Mouse (Mus musculus) olfactory bulb, adult 2 months (tissue): ENCODE data around the gene Rab12.

Experiments used
- CTCF ChIP-seq: fragments of 200-500 bp; IDR thresholded peaks from 2 replicates; pipeline ENCODE4 v1.5.1; 2012; ENCODE audit warnings: low read depth, mild to moderate bottlenecking, low read length, moderate library complexity; ENCODE audit not compliant: insufficient read depth
- POLR2A ChIP-seq: fragments of 200-500 bp; IDR thresholded peaks from 2 replicates; pipeline ENCODE4 v1.6.1; 2012; ENCODE audit warnings: mild to moderate bottlenecking, low read depth, low read length, moderate library complexity; ENCODE audit not compliant: insufficient read depth

DNA sequence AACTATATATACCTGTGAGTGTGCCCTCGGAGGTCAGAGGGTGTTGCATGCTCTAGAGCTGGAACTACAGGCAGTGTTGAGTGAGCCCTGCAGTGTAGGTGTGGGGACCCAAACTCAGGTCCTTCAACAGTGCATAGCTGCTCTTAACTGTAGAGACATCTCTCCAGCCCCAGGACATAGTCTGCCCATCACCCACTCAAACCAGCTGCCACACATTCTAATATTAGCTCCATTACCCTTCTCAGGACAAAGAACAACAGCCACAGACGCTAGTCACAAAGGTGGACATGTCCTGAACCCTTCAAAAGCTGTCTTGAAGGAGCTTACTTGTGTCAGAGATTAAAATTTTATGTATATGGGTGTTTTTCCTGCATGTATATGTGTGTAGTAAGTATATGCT lies 15.3 kb downstream of the Rab12 start:
- TF ChIP-seq CTCF: no peak
- TF ChIP-seq POLR2A: no peak
